Mouse (Mus musculus): Measurements from ENCODE around the gene P2rx6. TPM values are rescaled to one million over a fixed set of nuclear protein-coding genes. Genes with fewer than 3 reads are reported as not detected.

The P2rx6 gene
- polyA plus RNA-seq, 1 experiment from 2014 or later = 1.4 TPM

- Histone ChIP-seq H3K27ac (replicated peaks) (no peak overlapping the region), H3K4me2 (replicated peaks) (no peak overlapping the region), H3K4me1 (peaks cover 25% of the 10 kb centered on the region), H3K27me3 (peaks cover 40% of the 10 kb centered on the region), H3K4me3 (no peak overlapping the region), H3K9me3 (no peaks in the 10 kb centered on the region), H3K36me3 (no peaks in the 10 kb centered on the region), H3K9ac (replicated peaks) (no peak overlapping the region)
- 79% methylated on average over 2 of the region's 2 CpGs for WGBS
- no peak for ATAC-seq (ENCODE audit: low FRiP score, low read depth)
These were observed 2.5 kb downstream of the P2rx6 start for GRCm38 (mm10) chr16:17564221-17564620.

DNA sequence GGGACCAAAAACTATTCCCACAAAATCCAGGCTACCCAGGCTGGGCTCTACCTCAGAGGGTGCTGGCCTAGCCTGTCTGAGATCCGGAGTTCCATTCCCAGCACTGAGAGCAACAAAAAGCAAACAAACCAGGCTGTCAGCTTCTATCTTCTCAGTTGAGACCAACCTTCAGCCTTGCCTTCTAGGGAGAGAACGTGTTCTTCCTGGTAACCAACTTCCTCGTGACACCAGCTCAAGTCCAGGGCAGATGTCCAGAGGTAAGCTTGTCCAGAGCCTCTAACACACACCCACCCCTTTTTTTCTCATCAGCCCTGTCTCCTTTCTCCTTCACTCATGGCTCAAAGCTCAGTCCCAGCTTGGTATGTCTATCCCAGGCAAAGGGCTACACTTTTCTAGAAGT is 3.1 kb downstream of the P2rx6 start:
- Histone ChIP-seq H3K4me1 (peaks cover 23% of the 10 kb centered on the region), H3K4me2 (replicated peaks) (no peak overlapping the region), H3K27ac (replicated peaks) (no peak overlapping the region), H3K4me3 (no peak overlapping the region), H3K36me3 (no peaks in the 10 kb centered on the region), H3K9me3 (no peaks in the 10 kb centered on the region), H3K27me3 (peaks cover 36% of the 10 kb centered on the region), H3K9ac (replicated peaks) (no peak overlapping the region)
- no peak for ATAC-seq (ENCODE audit: low FRiP score, low read depth)
- WGBS = 75% methylated on average over 3 of the region's 3 CpGs

- H3K27ac ChIP-seq (replicated peaks) = no peak overlapping the region
- no peak overlapping the region for H3K4me3 ChIP-seq
- ATAC-seq (ENCODE audit: low FRiP score, low read depth) = no peak
- peaks cover 22% of the 10 kb centered on the region for H3K27me3 ChIP-seq
- H3K4me2 ChIP-seq (replicated peaks) = no peak overlapping the region
- H3K9me3 ChIP-seq = no peaks in the 10 kb centered on the region
- WGBS = 23% methylated on average over 4 of the region's 4 CpGs
- H3K9ac ChIP-seq (replicated peaks) = no peak overlapping the region
- H3K36me3 ChIP-seq = no peaks in the 10 kb centered on the region
- peaks cover 13% of the 10 kb centered on the region for H3K4me1 ChIP-seq
These were observed 4.5 kb downstream of the P2rx6 start for GRCm38 (mm10) chr16:17566186-17566585.

DNA sequence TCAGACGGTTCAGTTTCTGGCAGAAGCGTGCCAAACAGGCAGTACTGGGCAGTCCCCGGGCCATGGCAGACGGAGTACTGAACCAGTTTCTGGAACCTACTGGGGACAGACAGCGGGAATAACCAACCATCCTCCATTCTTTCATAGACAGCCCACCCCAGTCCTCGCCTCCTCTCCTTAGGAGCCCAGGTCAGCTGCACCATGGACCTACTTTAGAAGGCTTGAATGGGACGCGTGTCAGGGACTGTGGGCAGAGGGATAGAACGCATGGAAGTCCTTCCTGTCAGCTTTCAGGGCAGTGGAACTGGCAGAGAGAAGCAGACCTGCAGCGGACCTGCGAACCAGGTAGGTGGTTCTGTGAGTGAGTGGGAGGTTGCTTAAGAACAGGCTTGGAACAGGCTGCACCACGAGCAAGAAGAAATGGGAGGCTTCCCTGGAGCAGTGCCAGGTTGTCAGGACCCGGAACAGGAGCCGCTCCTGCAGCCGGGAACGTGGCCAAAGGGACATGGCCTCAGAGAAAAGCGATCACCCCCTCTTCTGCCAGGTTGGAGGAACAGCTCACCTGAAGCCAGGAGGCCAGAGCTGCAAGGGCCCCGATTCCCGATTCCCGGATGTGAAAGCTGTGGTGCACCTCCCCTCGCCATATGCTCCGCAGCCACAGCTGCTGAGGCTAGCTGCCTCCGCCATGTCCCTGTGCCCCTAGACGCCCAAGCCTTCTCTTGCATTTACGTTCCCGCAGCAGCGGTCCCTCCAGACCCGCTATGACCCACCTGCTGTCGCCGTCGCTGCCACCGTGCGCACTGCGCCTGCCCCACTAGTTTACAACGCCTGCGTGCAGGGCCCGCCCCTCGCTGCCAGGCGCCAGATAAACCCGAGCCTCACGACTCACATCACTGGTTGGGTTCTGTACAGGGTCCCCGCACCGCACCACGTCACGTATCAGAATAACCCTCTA is 14.5 kb downstream of the P2rx6 start:
- H3K4me3 ChIP-seq = peak overlapping the region; percentile 50
- no peaks in the 10 kb centered on the region for H3K9me3 ChIP-seq
- H3K36me3 ChIP-seq = no peaks in the 10 kb centered on the region
- 14% methylated on average over 44 of the region's 45 CpGs for WGBS
- peak overlapping the region; percentile 53 for H3K9ac ChIP-seq (replicated peaks)
- ATAC-seq (ENCODE audit: low FRiP score, low read depth) = 0 out of 2 replicates have a peak, but pooled peaks have one; percentile 52
- H3K27me3 ChIP-seq = peaks cover 48% of the 10 kb centered on the region
- peak overlapping the region; percentile 70 for H3K4me2 ChIP-seq (replicated peaks)
- no peak overlapping the region for H3K27ac ChIP-seq (replicated peaks)
- H3K4me1 ChIP-seq = peaks cover 7% of the 10 kb centered on the region; the same call in 1 of the 2 replicates

GRCm38 (mm10) chr16:17576825-17577215 is 15.1 kb downstream of the P2rx6 start:
- no peaks in the 10 kb centered on the region for H3K36me3 ChIP-seq
- H3K4me1 ChIP-seq = peaks cover 7% of the 10 kb centered on the region; the same call in 1 of the 2 replicates

DNA sequence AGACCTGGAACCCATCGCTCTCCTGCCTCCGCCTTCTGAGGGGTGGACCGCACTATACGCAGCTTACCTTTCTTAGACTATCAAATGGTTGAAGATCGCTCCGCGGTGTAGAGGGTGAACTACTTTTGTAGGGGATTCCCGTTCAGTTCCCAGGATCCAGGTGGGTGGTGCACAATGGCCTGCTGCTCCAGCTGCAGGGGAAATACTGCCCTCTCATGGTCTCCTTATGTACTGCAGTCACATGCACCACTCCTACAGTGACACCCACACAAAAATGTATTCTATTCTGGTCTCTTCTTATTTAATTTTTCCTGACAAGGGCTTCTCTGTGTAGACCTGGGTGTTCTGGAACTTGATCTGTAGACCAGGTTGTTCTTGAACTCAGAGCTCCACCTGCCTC is 21.4 kb downstream of the P2rx6 start, which contains the start of gene Slc7a4:
Slc7a4 (minus strand) TSS at position 151 of the 400 bp plus-strand sequence.
- Histone ChIP-seq H3K36me3 (no peaks in the 10 kb centered on the region), H3K27ac (replicated peaks) (no peak within 1 kb of the TSS), H3K27me3 (peaks cover 3% of the 10 kb centered on the region; the same call in 1 of the 2 replicates), H3K9ac (replicated peaks) (no peak within 1 kb of the TSS), H3K4me2 (replicated peaks) (no peak within 1 kb of the TSS), H3K4me3 (no peak within 1 kb of the TSS), H3K9me3 (no peaks in the 10 kb centered on the region), H3K4me1 (no peaks in the 10 kb centered on the region)
- 13% methylated on average over 8 of the region's 8 CpGs for WGBS
- ATAC-seq (ENCODE audit: low FRiP score, low read depth) = no peak

More at GRCm38 (mm10) chr16:17576825-17577215, 15.1 kb downstream of the P2rx6 start:
- WGBS = 18% methylated on average over 8 of the region's 8 CpGs
- H3K27ac ChIP-seq (replicated peaks) = no peak overlapping the region
- peak overlapping the region; percentile 50 for H3K4me3 ChIP-seq
- peak overlapping the region; percentile 70 for H3K4me2 ChIP-seq (replicated peaks)
- no peaks in the 10 kb centered on the region for H3K9me3 ChIP-seq
- ATAC-seq (ENCODE audit: low FRiP score, low read depth) = no peak
- peaks cover 48% of the 10 kb centered on the region for H3K27me3 ChIP-seq
- H3K9ac ChIP-seq (replicated peaks) = no peak overlapping the region; the same call in 1 of the 2 replicates

DNA sequence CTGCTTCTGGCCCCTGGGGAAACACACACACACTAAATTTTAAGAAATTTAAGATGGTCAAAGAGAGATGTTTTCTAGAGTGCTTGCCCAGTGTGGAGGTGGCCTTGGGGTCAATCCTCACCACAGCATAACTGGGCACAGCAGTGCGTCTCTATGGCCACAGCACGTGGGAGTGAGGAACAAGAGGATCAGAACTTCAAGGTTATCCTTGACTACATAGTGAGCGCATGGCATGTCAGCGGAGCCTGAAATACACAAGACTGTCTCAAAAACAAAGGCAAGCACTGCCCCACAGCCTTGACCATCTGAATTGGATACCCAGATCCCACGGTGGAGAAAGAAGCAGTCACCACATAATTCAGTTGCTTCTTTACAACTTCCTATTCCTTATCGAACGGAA is 22.9 kb downstream of the P2rx6 start:
- Histone ChIP-seq H3K27me3 (no peaks in the 10 kb centered on the region), H3K4me3 (no peak overlapping the region), H3K4me2 (replicated peaks) (no peak overlapping the region), H3K9ac (replicated peaks) (no peak overlapping the region), H3K4me1 (no peaks in the 10 kb centered on the region), H3K27ac (replicated peaks) (no peak overlapping the region), H3K9me3 (no peaks in the 10 kb centered on the region), H3K36me3 (no peaks in the 10 kb centered on the region)
- ATAC-seq (ENCODE audit: low FRiP score, low read depth) = no peak
- WGBS = 83% methylated on average over 7 of the region's 7 CpGs

- H3K36me3 ChIP-seq = no peaks in the 10 kb centered on the region
- no peak overlapping the region for H3K4me3 ChIP-seq
- ATAC-seq (ENCODE audit: low FRiP score, low read depth) = no peak
- 52% methylated on average over 2 of the region's 2 CpGs for WGBS
- H3K27me3 ChIP-seq = no peaks in the 10 kb centered on the region
- H3K9me3 ChIP-seq = no peaks in the 10 kb centered on the region
- no peak overlapping the region for H3K4me2 ChIP-seq (replicated peaks)
- H3K9ac ChIP-seq (replicated peaks) = no peak overlapping the region
- no peak overlapping the region for H3K27ac ChIP-seq (replicated peaks)
- no peaks in the 10 kb centered on the region for H3K4me1 ChIP-seq
These were observed 29.0 kb downstream of the P2rx6 start for GRCm38 (mm10) chr16:17590731-17591130.

- H3K9me3 ChIP-seq = no peaks in the 10 kb centered on the region
- H3K27ac ChIP-seq (replicated peaks) = no peak overlapping the region
- H3K27me3 ChIP-seq = no peaks in the 10 kb centered on the region
- no peak overlapping the region for H3K9ac ChIP-seq (replicated peaks)
- H3K4me3 ChIP-seq = no peak overlapping the region
- no peaks in the 10 kb centered on the region for H3K4me1 ChIP-seq
- no peak for ATAC-seq (ENCODE audit: low FRiP score, low read depth)
- 66% methylated on average over 3 of the region's 3 CpGs for WGBS
- H3K4me2 ChIP-seq (replicated peaks) = no peak overlapping the region
- no peaks in the 10 kb centered on the region for H3K36me3 ChIP-seq
These were observed 39.4 kb downstream of the P2rx6 start for GRCm38 (mm10) chr16:17600944-17601562.

GRCm38 (mm10) chr16:17604941-17605340 is 43.3 kb downstream of the P2rx6 start:
- 55% methylated on average over 4 of the region's 4 CpGs for WGBS

DNA sequence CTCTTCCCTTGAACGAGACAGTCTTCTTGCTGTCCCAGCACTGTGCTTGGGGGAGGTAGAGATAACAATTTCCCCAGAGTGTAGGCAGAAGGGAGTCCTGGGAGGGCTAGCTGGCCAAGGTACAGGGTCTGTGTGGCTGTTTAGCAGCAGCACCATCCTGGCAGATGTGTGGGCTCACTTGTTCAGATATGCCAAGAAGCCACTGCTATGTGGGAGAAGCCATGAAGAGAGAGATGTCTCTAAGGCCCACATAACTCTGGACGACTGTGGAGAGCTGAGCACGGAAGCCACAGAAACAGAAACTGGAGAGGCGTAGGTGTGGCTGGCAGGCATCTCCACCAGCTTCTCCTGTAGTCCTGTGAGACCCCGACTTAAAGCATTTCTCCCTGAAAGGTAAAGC is 44.0 kb downstream of the P2rx6 start:
- Histone ChIP-seq H3K9ac (replicated peaks) (no peak overlapping the region), H3K27me3 (no peaks in the 10 kb centered on the region), H3K4me2 (replicated peaks) (no peak overlapping the region), H3K27ac (replicated peaks) (no peak overlapping the region), H3K9me3 (no peaks in the 10 kb centered on the region), H3K4me3 (no peak overlapping the region), H3K4me1 (no peaks in the 10 kb centered on the region), H3K36me3 (no peaks in the 10 kb centered on the region)
- 79% methylated on average over 5 of the region's 5 CpGs for WGBS
- no peak for ATAC-seq (ENCODE audit: low FRiP score, low read depth)

More at GRCm38 (mm10) chr16:17604941-17605340, 43.3 kb downstream of the P2rx6 start:
- Histone ChIP-seq H3K9ac (replicated peaks) (no peak overlapping the region), H3K27ac (replicated peaks) (no peak overlapping the region), H3K4me2 (replicated peaks) (no peak overlapping the region), H3K9me3 (no peaks in the 10 kb centered on the region), H3K36me3 (no peaks in the 10 kb centered on the region), H3K4me1 (no peaks in the 10 kb centered on the region), H3K27me3 (no peaks in the 10 kb centered on the region), H3K4me3 (no peak overlapping the region)
- ATAC-seq (ENCODE audit: low FRiP score, low read depth) = no peak

GRCm38 (mm10) chr16:17611383-17611782 is 49.7 kb downstream of the P2rx6 start:
- whole genome bisulfite sequencing = 73% methylated on average over 4 of the region's 4 CpGs
- Histone ChIP-seq H3K4me1 (no peaks in the 10 kb centered on the region), H3K9ac (replicated peaks) (no peak overlapping the region), H3K27me3 (no peaks in the 10 kb centered on the region), H3K36me3 (no peaks in the 10 kb centered on the region), H3K27ac (replicated peaks) (no peak overlapping the region), H3K9me3 (no peaks in the 10 kb centered on the region), H3K4me2 (replicated peaks) (no peak overlapping the region), H3K4me3 (no peak overlapping the region)
- no peak for ATAC-seq (ENCODE audit: low FRiP score, low read depth)

Measured in midbrain, embryonic 12.5 days (tissue).